Mouse (Mus musculus) bone marrow, adult 2 months (tissue): ENCODE results near the gene Cyth1. TPM values are rescaled to one million over a fixed set of nuclear protein-coding genes. Genes with fewer than 3 reads are reported as not detected.

Source experiments
- H3K27ac ChIP-seq: fragments of 200-500 bp; 2 replicates; pipeline ENCODE4 v1.5.1; 2012; ENCODE audit warnings: low read depth, mild to moderate bottlenecking, control low read depth, inconsistent platforms, low read length; ENCODE audit not compliant: control insufficient read depth, poor library complexity, insufficient read depth
- H3K4me1 ChIP-seq: fragments of 200-500 bp; 2 replicates; pipeline ENCODE4 v1.6.1; 2011; ENCODE audit warnings: low read length; ENCODE audit not compliant: control insufficient read depth, insufficient read depth
- H3K4me3 ChIP-seq: fragments of 200-500 bp; replicated peaks from 2 replicates; pipeline ENCODE3; 2011; ENCODE audit warnings: mild to moderate bottlenecking, low read depth, low read length, control low read depth; ENCODE audit not compliant: control insufficient read depth
- CTCF ChIP-seq: fragments of 200-500 bp; IDR thresholded peaks from 2 replicates; pipeline ENCODE4 v1.5.1; 2011; ENCODE audit warnings: low read length, control low read depth; ENCODE audit not compliant: control insufficient read depth, insufficient read depth
- POLR2A ChIP-seq: fragments of 200-500 bp; IDR thresholded peaks from 2 replicates; pipeline ENCODE4 v1.6.1; 2011; ENCODE audit warnings: low read depth, mild to moderate bottlenecking, control low read depth, low read length, borderline replicate concordance; ENCODE audit not compliant: control insufficient read depth
- WGBS: fragments of 180-500 bp; shearing (Covaris S2); methylation state at CpG from one replicate; pipeline ENCODE4 v1.1.7; 2018; 5-methylcytosine and 5-hydroxymethylcytosine counted together
- polyA plus RNA-seq: library from polyadenylated mRNA; stranded (reverse); fragments of >200 nt; gene quantifications from 2 replicates; pipeline ENCODE4 v1.2.4, GENCODE M21; 2011; ENCODE audit warnings: low replicate concordance; ENCODE audit not compliant: missing spikeins, insufficient read depth, insufficient read length

Gene Cyth1
- polyA plus RNA-seq, 1 experiment = 28.3 TPM

- Histone ChIP-seq H3K4me3 (no peak overlapping the region), H3K27ac (no peak overlapping the region), H3K4me1 (no peaks in the 10 kb centered on the region)
- 30% methylated on average over 4 of the region's 4 CpGs for whole genome bisulfite sequencing
- TF ChIP-seq POLR2A (no peak), CTCF (no peak)
These were observed 163.2 kb downstream of the Cyth1 start for GRCm38 (mm10) chr11:118085176-118085575.

DNA sequence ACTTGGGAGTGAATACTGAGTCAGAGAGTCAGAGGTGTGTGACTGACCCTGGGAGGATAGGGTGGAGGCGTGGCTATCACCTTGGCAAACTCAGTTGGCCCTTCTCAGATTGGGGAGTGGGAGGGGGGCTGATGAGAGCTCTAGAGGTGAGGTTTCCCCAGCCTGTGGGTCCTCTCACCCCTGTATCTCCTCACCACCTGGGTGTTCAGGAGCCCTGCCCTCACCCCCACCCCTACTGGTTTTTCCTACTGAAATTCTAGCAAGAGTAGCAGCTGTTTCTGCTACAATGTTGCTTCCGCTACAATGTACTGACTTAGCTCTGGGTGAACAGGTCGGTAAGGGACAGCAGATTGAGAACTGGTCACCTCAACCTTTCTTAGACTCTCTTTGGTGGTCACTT, 164.1 kb downstream of the Cyth1 start:
- Histone ChIP-seq H3K4me3 (no peak overlapping the region), H3K4me1 (no peaks in the 10 kb centered on the region), H3K27ac (no peak overlapping the region)
- TF ChIP-seq CTCF (no peak), POLR2A (no peak)
- 82% methylated on average over 3 of the region's 3 CpGs for whole genome bisulfite sequencing

- Histone ChIP-seq H3K4me3 (no peak overlapping the region), H3K4me1 (no peaks in the 10 kb centered on the region), H3K27ac (no peak overlapping the region)
- TF ChIP-seq POLR2A = no peak
- peak; percentile 75 for TF ChIP-seq CTCF
- WGBS = 10% methylated on average over 6 of the region's 6 CpGs
These were observed 164.6 kb downstream of the Cyth1 start for GRCm38 (mm10) chr11:118083811-118084210.

- no peak overlapping the region for H3K4me3 ChIP-seq
- TF ChIP-seq CTCF (no peak), POLR2A (no peak)
- no peaks in the 10 kb centered on the region for H3K4me1 ChIP-seq
- WGBS = 82% methylated on average over 14 of the region's 14 CpGs
- no peak overlapping the region for H3K27ac ChIP-seq
These were observed 166.1 kb downstream of the Cyth1 start for GRCm38 (mm10) chr11:118082294-118082693.

Other genes with a start within 250 kb of the Cyth1 start
- gene Dnah17, start 118.0 kb downstream of the Cyth1 start, polyA plus RNA-seq = 0.56 and 1.6 TPM in 2 replicates
- gene Usp36, start 41.7 kb upstream of the Cyth1 start, polyA plus RNA-seq = 10.2 and 18.5 TPM in 2 replicates
- gene Cep295nl, start 93.9 kb upstream of the Cyth1 start, polyA plus RNA-seq = 1.4 and 1.5 TPM in 2 replicates
- 6.5 and 37.6 TPM in 2 replicates for gene Timp2, start 107.1 kb upstream of the Cyth1 start, polyA plus RNA-seq
- gene Lgals3bp, start 153.5 kb upstream of the Cyth1 start, polyA plus RNA-seq = 43.9 and 52.7 TPM in 2 replicates
- gene Cant1, start 170.5 kb upstream of the Cyth1 start, polyA plus RNA-seq = 8.3 and 14.6 TPM in 2 replicates
- 1.5 and 1.8 TPM in 2 replicates for gene C1qtnf1, start 179.6 kb upstream of the Cyth1 start, polyA plus RNA-seq
- gene Engase, start 228.2 kb upstream of the Cyth1 start, polyA plus RNA-seq = 7.4 and 15.0 TPM in 2 replicates